Mouse (Mus musculus): ENCODE results near the gene Vax2.

The Vax2 gene

DNA sequence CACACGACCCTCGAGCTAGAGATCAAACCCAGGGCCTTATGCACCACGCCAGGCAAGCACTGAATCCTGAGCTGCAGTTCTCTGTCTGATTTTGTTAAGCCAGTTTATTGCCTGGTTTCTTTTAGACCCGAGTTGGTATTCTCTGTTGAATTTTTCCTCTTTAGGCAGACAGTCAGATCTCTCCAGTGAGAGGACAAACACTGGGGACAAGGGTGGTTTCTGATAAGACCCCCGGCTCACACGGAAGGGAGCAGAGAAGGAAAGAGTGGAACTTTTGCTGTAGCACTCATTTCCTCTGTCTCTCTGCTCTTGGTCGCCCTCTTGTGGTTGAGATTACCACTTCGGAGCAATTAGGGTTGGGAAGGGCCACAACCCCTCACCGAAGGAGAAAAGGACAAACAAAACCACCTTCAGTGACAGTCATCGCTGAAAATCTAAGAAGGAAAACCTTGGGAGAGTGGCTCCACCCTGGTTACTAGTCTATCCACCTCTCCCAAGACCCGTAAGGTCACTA is 39.2 kb downstream of the Vax2 start:
- peak; percentile 30 for DNase-seq (ENCODE audit: extremely low read depth, insufficient read length, low spot score)

GRCm38 (mm10) chr6:83756051-83756450 is 45.0 kb downstream of the Vax2 start:
- no peak for DNase-seq (ENCODE audit: extremely low read depth, insufficient read length, low spot score)

DNA sequence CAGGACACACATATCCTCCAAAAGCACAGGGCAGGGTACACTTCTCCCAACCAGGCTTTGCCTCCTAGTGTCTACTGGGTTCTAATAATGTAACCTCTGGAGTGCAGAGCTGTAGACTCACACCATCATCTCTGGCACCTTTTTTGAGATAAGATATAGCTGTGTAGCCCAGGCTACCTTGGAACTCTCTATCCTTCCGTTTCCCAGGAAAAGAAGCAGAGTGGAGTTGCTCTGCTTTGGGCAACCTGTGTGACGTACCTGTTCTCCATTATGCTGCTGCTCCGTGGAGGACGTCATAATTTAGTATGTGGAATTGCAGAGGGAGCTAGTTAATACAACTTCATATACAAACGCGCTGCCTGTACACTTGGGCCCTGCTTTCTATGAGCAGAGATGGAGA is 51.3 kb downstream of the Vax2 start, which contains the start of gene Ankrd53:
Gene Ankrd53, plus strand, starts transcription at position 301 of the 400 bp plus-strand sequence.
- no peak for DNase-seq (ENCODE audit: extremely low read depth, insufficient read length, low spot score)

DNA sequence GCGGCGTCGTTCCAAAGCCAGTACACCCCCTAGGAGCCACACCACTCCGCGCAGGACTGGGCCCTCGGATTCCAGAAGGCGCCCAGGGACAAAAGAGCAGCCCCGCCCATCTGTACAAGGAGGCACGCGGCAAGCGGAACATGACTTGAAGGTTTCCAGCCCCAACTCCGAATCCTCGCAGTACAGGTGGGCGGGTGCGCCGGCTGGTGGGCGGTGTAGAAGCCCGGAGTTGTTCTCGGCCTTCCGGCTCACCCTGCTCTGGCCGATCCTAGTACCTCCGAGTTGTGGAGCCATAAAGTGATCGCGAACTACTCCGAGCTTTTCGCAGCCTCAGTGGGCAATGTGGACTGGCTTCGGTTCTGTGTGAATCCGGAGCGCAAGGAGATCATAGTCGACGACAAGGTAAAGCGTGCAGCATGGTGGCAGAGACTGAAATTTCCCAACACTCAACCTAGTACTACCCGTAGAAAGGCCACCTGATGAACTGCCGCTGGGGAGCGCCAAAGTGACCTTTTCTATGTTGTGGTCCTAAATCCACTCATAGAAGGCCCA is 51.9 kb downstream of the Vax2 start:
- no peak for DNase-seq (ENCODE audit: extremely low read depth, insufficient read length, low spot score)

GRCm38 (mm10) chr6:83766982-83767381 is 55.9 kb downstream of the Vax2 start:
- DNase-seq (ENCODE audit: extremely low read depth, insufficient read length, low spot score) = no peak

GRCm38 (mm10) chr6:83768485-83768884 is 57.4 kb downstream of the Vax2 start:
- DNase-seq (ENCODE audit: extremely low read depth, insufficient read length, low spot score) = no peak

DNA sequence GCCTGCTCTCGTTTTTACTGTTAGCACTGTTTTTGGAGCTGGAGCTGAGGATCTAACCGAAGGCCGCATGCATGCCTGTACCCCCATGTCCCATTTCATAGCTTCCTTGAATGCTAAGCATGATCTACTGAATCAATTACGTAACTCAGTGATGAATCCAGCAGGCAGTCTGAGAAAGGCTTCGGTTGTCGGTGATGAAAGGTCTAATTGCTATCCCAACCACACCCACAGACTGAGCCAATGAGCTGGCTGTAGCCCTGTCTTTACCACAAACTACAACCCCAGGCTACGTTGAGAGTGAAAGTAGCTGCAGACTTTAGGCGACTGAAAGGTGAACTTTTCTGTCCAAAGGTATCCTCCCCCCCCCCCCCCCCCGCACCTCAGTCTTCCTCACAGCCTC is 63.1 kb downstream of the Vax2 start:
- DNase-seq (ENCODE audit: extremely low read depth, insufficient read length, low spot score) = no peak

DNA sequence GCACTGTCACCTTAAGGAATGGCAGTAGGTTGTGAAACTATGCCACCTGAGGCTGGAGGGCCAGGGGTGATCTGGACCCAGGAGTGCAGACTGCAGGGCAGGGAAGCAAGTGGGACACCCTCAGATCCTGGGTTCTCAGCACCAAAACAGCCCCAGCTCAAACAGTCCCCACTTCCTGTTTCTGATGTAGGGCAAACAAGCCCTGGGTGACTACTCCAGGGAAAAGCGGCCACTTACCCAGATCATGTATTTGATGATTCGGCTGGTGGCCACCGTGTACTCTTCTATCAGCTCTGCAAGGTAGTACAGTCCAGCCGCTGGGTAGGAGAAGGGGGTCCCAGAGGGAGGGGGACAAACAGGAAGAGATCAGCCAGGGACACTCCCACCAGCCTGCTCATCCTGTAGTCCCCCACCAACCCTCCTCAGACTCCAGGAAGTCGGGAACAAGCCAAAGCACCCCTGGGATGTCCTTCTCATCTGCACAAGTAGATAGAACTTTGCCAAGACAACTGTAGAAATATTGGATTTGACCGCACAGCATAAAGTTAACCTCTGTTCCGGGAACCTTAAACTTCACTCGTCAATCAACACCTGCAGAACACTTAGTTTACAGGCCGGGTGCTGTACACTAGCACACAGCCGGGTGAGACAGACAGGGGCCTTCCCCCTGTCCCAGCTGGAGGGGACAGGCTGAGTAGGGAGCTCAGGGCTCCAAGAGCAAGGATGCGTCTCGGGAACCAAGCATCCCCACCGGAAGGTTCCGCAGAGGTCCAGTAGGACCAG is 63.9 kb downstream of the Vax2 start:
- DNase-seq (ENCODE audit: extremely low read depth, insufficient read length, low spot score) = peak; percentile 45

DNA sequence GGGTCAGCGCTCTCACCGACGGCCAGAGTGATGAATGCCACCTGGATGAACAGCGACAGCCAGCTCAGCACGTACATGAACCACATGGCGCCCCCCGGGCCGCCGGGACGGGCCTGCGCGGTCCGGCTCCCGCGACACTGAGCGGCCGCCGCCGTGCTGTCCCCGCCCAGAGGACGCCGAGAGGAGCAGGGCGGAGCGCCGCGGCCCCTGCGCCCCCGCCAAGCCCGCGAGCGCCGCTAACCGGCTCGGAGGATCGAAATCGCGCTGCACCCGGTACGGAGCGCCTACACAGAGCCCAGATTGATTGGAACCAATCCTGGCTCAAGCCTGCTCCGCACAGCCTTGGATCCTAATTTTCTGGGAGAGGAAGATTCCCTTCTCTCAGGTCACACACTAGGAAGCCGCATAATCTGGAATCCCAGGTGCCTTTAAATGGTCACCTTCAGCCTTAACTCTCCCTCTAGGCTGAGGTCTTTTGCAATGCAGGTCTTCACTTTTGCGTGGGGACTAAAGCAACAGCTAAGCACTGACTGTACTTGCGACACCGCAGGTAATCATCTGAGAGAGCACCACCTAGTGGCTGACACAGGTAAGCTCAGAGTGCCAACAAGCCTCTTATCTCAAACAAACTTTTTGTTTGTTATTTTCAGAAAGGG is 64.7 kb downstream of the Vax2 start, which contains the start of gene Tex261:
Gene Tex261, minus strand, starts transcription at position 176 of the 656 bp plus-strand sequence.
- peak; percentile 90 for DNase-seq (ENCODE audit: extremely low read depth, insufficient read length, low spot score)

- no peak for DNase-seq (ENCODE audit: extremely low read depth, insufficient read length, low spot score)
Measured at GRCm38 (mm10) chr6:83778306-83778705, 67.2 kb downstream of the Vax2 start.

DNA sequence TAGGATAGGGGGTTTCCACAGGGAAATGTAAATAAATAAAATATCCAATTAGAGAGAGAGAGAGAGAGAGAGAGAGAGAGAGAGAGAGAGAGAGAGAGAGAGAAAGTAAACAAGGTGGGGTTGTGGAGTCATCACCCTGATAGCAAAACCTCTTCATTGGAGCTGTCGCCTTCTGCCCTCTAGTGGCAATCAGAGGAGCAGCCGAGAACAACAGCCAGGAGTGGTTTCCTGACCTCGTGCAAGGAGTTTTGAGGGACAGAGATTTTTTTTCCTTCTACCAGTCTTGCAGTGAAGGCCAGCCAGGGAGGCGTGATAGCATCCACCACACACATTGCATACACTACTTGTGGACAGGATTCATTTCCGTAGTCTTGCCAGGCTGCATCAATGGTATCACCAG is 68.0 kb downstream of the Vax2 start:
- no peak for DNase-seq (ENCODE audit: extremely low read depth, insufficient read length, low spot score)

DNA sequence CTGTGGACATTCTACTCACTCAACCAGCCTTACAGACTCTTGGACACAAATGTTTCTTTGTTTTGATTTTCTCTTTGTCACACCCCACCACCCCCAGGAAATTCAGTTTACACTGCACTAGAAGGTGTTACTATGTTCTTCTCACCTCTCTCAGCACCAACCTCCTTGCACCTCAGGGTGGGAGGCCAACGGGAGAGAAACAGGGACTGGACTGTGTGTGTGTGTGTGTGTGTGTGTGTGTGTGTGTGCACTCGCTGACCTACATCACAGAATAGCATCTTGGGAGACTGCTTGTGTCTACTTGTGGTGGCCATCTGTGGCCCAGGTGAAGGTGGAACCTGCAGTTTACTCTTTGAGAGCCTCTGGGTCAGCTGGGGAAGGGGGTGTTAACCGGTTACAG is 75.4 kb downstream of the Vax2 start:
- DNase-seq (ENCODE audit: extremely low read depth, insufficient read length, low spot score) = no peak
